ENCODE assay signal across 8 mouse cellular contexts in the genomic region with DNA sequence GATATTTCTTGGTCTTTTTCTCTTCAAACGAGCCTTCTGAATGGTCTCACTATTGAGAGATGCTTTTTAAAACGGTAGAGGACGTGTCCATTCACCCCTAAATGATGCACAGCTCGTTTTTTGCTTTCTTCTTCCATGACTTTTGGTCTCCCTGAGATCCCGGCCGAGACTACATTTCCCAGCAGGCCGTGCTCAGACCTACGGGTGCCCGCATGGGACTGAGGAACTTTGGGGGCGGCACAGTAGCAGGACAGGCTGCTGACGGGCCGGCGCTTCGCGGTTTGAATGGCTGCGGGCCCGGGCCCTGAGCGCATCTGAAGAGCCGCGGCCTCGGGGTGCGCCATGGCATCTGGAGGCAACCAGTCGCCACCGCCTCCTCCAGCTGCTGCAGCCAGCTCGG. TPM values are rescaled to one million over a fixed set of nuclear protein-coding genes. Genes with fewer than 3 reads are reported as not detected.
DNase-seq lines count a peak whose midpoint lies in the region; ATAC-seq and TF ChIP-seq lines count a peak whose summit lies in the region.

A gene (plus strand): TSS at position 224 of the 400 bp plus-strand sequence.

- H3K4me1 ChIP-seq in forebrain, embryonic 10.5 days, result peaks cover 27% of the 10 kb centered on the region
- H3K4me1 ChIP-seq in heart, embryonic 15.5 days (replicated peaks), result peaks cover 18% of the 10 kb centered on the region
- H3K4me1 ChIP-seq in liver, embryonic 14.5 days (replicated peaks; ENCODE audit: control insufficient read depth in 2 of 2, insufficient read depth in 2 of 2, low read length in 1 of 2), result peaks cover 5 to 11% of the 10 kb centered on the region in 2 experiments; a peak in 3 of 4 replicates
- H3K4me1 ChIP-seq in neural tube, embryonic 11.5 days (ENCODE audit: control insufficient read depth, insufficient read depth, low read length), result no peaks in the 10 kb centered on the region; the same call in 1 of the 2 replicates
- 0 out of 2 replicates have a peak, but pooled peaks cover 3% of the 10 kb centered on the region for H3K4me1 ChIP-seq in stomach, postnatal 0 days (replicated peaks; ENCODE audit: control insufficient read depth, insufficient read depth)

- TF ChIP-seq CTCF in liver, embryonic 14.5 days (IDR thresholded peaks at IDR 0.05; ENCODE audit: low read depth), result no peak
- TF ChIP-seq CTCF in stomach, postnatal 0 days (IDR thresholded peaks at IDR 0.05; ENCODE audit: low read depth), result no peak

- peak within 1 kb of the TSS; percentile 86 for H3K27ac ChIP-seq in forebrain, embryonic 10.5 days
- peak within 1 kb of the TSS; percentile 89 for H3K27ac ChIP-seq in heart, embryonic 15.5 days
- H3K27ac ChIP-seq in liver, embryonic 14.5 days, result peak within 1 kb of the TSS; percentile 71
- peak within 1 kb of the TSS; percentile 39 for H3K27ac ChIP-seq in neural tube, embryonic 11.5 days (ENCODE audit: low read depth, low read length)
- H3K27ac ChIP-seq in stomach, postnatal 0 days (replicated peaks), result peak within 1 kb of the TSS; percentile 95

- H3K36me3 ChIP-seq in forebrain, embryonic 10.5 days (replicated peaks), result no peaks in the 10 kb centered on the region
- H3K36me3 ChIP-seq in heart, embryonic 15.5 days, result no peaks in the 10 kb centered on the region
- H3K36me3 ChIP-seq in liver, embryonic 14.5 days (replicated peaks; ENCODE audit: control insufficient read depth, insufficient read depth, low read depth), result no peaks in the 10 kb centered on the region
- no peaks in the 10 kb centered on the region for H3K36me3 ChIP-seq in neural tube, embryonic 11.5 days (ENCODE audit: control insufficient read depth, insufficient read depth, low read length)
- no peaks in the 10 kb centered on the region; the same call in 1 of the 2 replicates for H3K36me3 ChIP-seq in stomach, postnatal 0 days (ENCODE audit: control insufficient read depth, insufficient read depth, low read length)

- ATAC-seq in heart, embryonic 15.5 days (replicated peaks; ENCODE audit: insufficient number of reproducible peaks, insufficient read depth, low FRiP score, low read depth), result peak; percentile 94
- peak; percentile 95 for ATAC-seq in liver, embryonic 14.5 days (ENCODE audit: insufficient read depth)
- ATAC-seq in neural tube, embryonic 11.5 days (ENCODE audit: insufficient read depth, low FRiP score, low TSS enrichment), result peak; percentile 94
- peak; percentile 96 for ATAC-seq in stomach, postnatal 0 days (ENCODE audit: low FRiP score, low TSS enrichment)

- H3K4me2 ChIP-seq in heart, embryonic 15.5 days, result peak within 1 kb of the TSS; percentile 66
- peak within 1 kb of the TSS; percentile 87 for H3K4me2 ChIP-seq in liver, embryonic 14.5 days (ENCODE audit: low read depth)
- H3K4me2 ChIP-seq in neural tube, embryonic 11.5 days (ENCODE audit: low read depth), result peak within 1 kb of the TSS; percentile 60
- H3K4me2 ChIP-seq in stomach, postnatal 0 days (replicated peaks; ENCODE audit: low read depth), result peak within 1 kb of the TSS; percentile 75

- no peaks in the 10 kb centered on the region for H3K27me3 ChIP-seq in forebrain, embryonic 10.5 days (ENCODE audit: poor library complexity, severe bottlenecking)
- H3K27me3 ChIP-seq in heart, embryonic 15.5 days, result no peaks in the 10 kb centered on the region
- no peaks in the 10 kb centered on the region for H3K27me3 ChIP-seq in liver, embryonic 14.5 days (ENCODE audit: control insufficient read depth, insufficient read depth, low read length)
- no peaks in the 10 kb centered on the region for H3K27me3 ChIP-seq in neural tube, embryonic 11.5 days (ENCODE audit: control insufficient read depth, insufficient read depth, low read length)
- H3K27me3 ChIP-seq in stomach, postnatal 0 days (ENCODE audit: control insufficient read depth, insufficient read depth, low read length), result no peaks in the 10 kb centered on the region

- WGBS in forebrain, embryonic 10.5 days, result under 1% methylated on average over 25 of the region's 25 CpGs
- WGBS in heart, embryonic 15.5 days, result under 1% methylated on average over 25 of the region's 25 CpGs
- WGBS in liver, embryonic 14.5 days (ENCODE audit: insufficient replicate concordance), result under 1% methylated on average over 25 of the region's 25 CpGs
- WGBS in neural tube, embryonic 11.5 days, result 0% methylated on average over 25 of the region's 25 CpGs
- under 1% methylated on average over 25 of the region's 25 CpGs for WGBS in stomach, postnatal 0 days

- no peak for TF ChIP-seq EP300 in liver, embryonic 14.5 days (IDR thresholded peaks at IDR 0.05; ENCODE audit: low read depth)
- TF ChIP-seq EP300 in stomach, postnatal 0 days (optimal IDR thresholded peaks at IDR 0.05), result no peak

- no peaks in the 10 kb centered on the region for H3K9me3 ChIP-seq in forebrain, embryonic 10.5 days
- no peaks in the 10 kb centered on the region for H3K9me3 ChIP-seq in heart, embryonic 15.5 days (replicated peaks)
- no peaks in the 10 kb centered on the region for H3K9me3 ChIP-seq in liver, embryonic 14.5 days (ENCODE audit: control insufficient read depth, low read length)
- no peaks in the 10 kb centered on the region for H3K9me3 ChIP-seq in neural tube, embryonic 11.5 days (ENCODE audit: control insufficient read depth, low read length)
- no peaks in the 10 kb centered on the region for H3K9me3 ChIP-seq in stomach, postnatal 0 days (ENCODE audit: control insufficient read depth, low read length)

- peak; percentile 92 to 97 for DNase-seq in CD8-positive naive resting alpha-beta T cell, adult 2 months (ENCODE audit: low read depth in 2 of 2, low spot score in 2 of 2)
- DNase-seq in c-Kit-positive CD71-negative TER-119-negative erythroid progenitor cells, embryonic 14.5 days (ENCODE audit: low read depth), result peak; percentile 87
- DNase-seq in forebrain, embryonic 10.5 days (ENCODE audit: extremely low spot score, low spot score), result peak; percentile 93
- DNase-seq in kidney, postnatal 25 days, result peak; percentile 94 to 97
- DNase-seq in liver, embryonic 14.5 days (ENCODE audit: low read depth in 3 of 3, low spot score in 3 of 3), result peak; percentile 83 to 87 (median 85)
- DNase-seq in neural tube, embryonic 11.5 days (ENCODE audit: low spot score), result peak; percentile 95
- DNase-seq in stomach, postnatal 0 days (ENCODE audit: low spot score), result peak; percentile 95

- peak within 1 kb of the TSS; percentile 81 for H3K9ac ChIP-seq in heart, embryonic 15.5 days
- H3K9ac ChIP-seq in liver, embryonic 14.5 days (replicated peaks), result peak within 1 kb of the TSS; percentile 78
- peak within 1 kb of the TSS; percentile 75 for H3K9ac ChIP-seq in neural tube, embryonic 11.5 days (ENCODE audit: low read length)
- H3K9ac ChIP-seq in stomach, postnatal 0 days (ENCODE audit: low read length), result peak within 1 kb of the TSS; percentile 89

- H3K4me3 ChIP-seq in forebrain, embryonic 10.5 days, result peak within 1 kb of the TSS; percentile 90
- peak within 1 kb of the TSS; percentile 94 for H3K4me3 ChIP-seq in heart, embryonic 15.5 days
- peak within 1 kb of the TSS; percentile 72 to 87 for H3K4me3 ChIP-seq in liver, embryonic 14.5 days (ENCODE audit: insufficient read depth in 1 of 2, low read depth in 2 of 2, low read length in 2 of 2)
- peak within 1 kb of the TSS; percentile 82 for H3K4me3 ChIP-seq in neural tube, embryonic 11.5 days (ENCODE audit: low read depth, low read length)
- H3K4me3 ChIP-seq in stomach, postnatal 0 days (ENCODE audit: low read depth, low read length), result peak within 1 kb of the TSS; percentile 90

RNA-seq across cellular contexts. Expression of the gene that starts here (rescaled TPM):
- 7.2 and 8.2 TPM in 2 replicates for polyA plus RNA-seq in forebrain, embryonic 10.5 days (2016; fragmentation: Nextera tagmentation; extraction: Ambion mirVana)
- 17.0 and 18.8 TPM in 2 replicates for polyA plus RNA-seq in heart, embryonic 15.5 days (2015; fragmentation: Nextera tagmentation; extraction: Ambion mirVana)
- polyA plus RNA-seq in liver, embryonic 14.5 days (2012; rRNA removed), result 4.2 and 4.9 TPM in 2 replicates
- 4.5 and 5.9 TPM in 2 replicates for polyA plus RNA-seq in liver, embryonic 14.5 days (2014; fragmentation: Nextera tagmentation; extraction: Ambion mirVana)
- polyA plus RNA-seq in neural tube, embryonic 11.5 days (2014; fragmentation: Nextera tagmentation; extraction: Ambion mirVana), result 13.4 and 15.7 TPM in 2 replicates
- polyA plus RNA-seq in stomach, postnatal 0 days (2015; fragmentation: Nextera tagmentation; extraction: Ambion mirVana), result 6.5 and 7.3 TPM in 2 replicates

Comparison
In these comparisons a context has a peak if more than half of its experiments do, and no peak if none do; other contexts are left out.
1. Peak in every context shown above with its lines: DNase-seq, ATAC-seq, H3K4me3 ChIP-seq and H3K27ac ChIP-seq.
2. H3K27ac ChIP-seq: peak in every context shown above with its lines; median percentile 95 in stomach, postnatal 0 days; 89 in heart, embryonic 15.5 days; 86 in forebrain, embryonic 10.5 days; 71 in liver, embryonic 14.5 days; 39 in neural tube, embryonic 11.5 days.